Mouse (Mus musculus) embryonic fibroblast, embryonic 13.5 days (primary cell): ENCODE data around the gene Poc1a. TPM values are rescaled to one million over a fixed set of nuclear protein-coding genes. Genes with fewer than 3 reads are reported as not detected.

Experiments
- H3K27ac ChIP-seq: 2 replicates; pipeline ENCODE4 v1.5.1; 2012; ENCODE audit warnings: low read length, control low read depth, inconsistent platforms; ENCODE audit not compliant: insufficient read depth
- H3K4me1 ChIP-seq: 2 replicates; pipeline ENCODE4 v1.6.1; 2011; ENCODE audit warnings: low read length; ENCODE audit not compliant: control insufficient read depth, insufficient read depth
- H3K4me3 ChIP-seq: 2 replicates; pipeline ENCODE4 v1.5.1; 2011; ENCODE audit warnings: mild to moderate bottlenecking, control low read depth, low read length; ENCODE audit not compliant: insufficient read depth
- CTCF ChIP-seq: IDR thresholded peaks from 2 replicates; pipeline ENCODE4 v1.5.1; 2011; ENCODE audit warnings: mild to moderate bottlenecking, control low read depth, low read length, moderate library complexity, borderline replicate concordance; ENCODE audit not compliant: insufficient read depth
- POLR2A ChIP-seq: IDR thresholded peaks from 2 replicates; pipeline ENCODE4 v1.6.1; 2011; ENCODE audit warnings: low read depth, mild to moderate bottlenecking, control low read depth, low read length, moderate library complexity
- polyA plus RNA-seq: library from polyadenylated mRNA; stranded (reverse); fragments of >200 nt; gene quantifications from 2 replicates; pipeline ENCODE4 v1.2.4, GENCODE M21; 2011; ENCODE audit warnings: low read depth; ENCODE audit not compliant: missing spikeins, insufficient read length

The Poc1a gene
- polyA plus RNA-seq, 1 experiment = 12.0 TPM

- Histone ChIP-seq H3K4me1 (no peaks in the 10 kb centered on the region), H3K4me3 (no peak overlapping the region), H3K27ac (no peak overlapping the region)
- no peak for TF ChIP-seq POLR2A
- no peak for TF ChIP-seq CTCF
Measured at GRCm38 (mm10) chr9:106274652-106275180, 6.1 kb upstream of the Poc1a start.

GRCm38 (mm10) chr9:106275806-106276205, 5.1 kb upstream of the Poc1a start:
- TF ChIP-seq POLR2A = no peak
- TF ChIP-seq CTCF = no peak
- Histone ChIP-seq H3K4me3 (no peak overlapping the region), H3K4me1 (0 out of 2 replicates have a peak, but pooled peaks cover 3% of the 10 kb centered on the region), H3K27ac (no peak overlapping the region)

- Histone ChIP-seq H3K4me1 (peaks cover 3% of the 10 kb centered on the region; the same call in 1 of the 2 replicates), H3K4me3 (peak overlapping the region; percentile 74), H3K27ac (peak overlapping the region; percentile 81)
- TF ChIP-seq POLR2A (no peak), CTCF (no peak)
Measured at GRCm38 (mm10) chr9:106280386-106280785, 475 bp upstream of the Poc1a start.

- no peak for TF ChIP-seq POLR2A
- TF ChIP-seq CTCF = no peak
- Histone ChIP-seq H3K4me3 (peak overlapping the region; percentile 74; the same call in 1 of the 2 replicates), H3K4me1 (peaks cover 3% of the 10 kb centered on the region; the same call in 1 of the 2 replicates), H3K27ac (no peak overlapping the region)
Measured at GRCm38 (mm10) chr9:106282024-106282423, 1.2 kb downstream of the Poc1a start.

GRCm38 (mm10) chr9:106287165-106287564, 6.3 kb downstream of the Poc1a start:
- TF ChIP-seq CTCF (no peak), POLR2A (no peak)
- no peak overlapping the region for H3K27ac ChIP-seq
- no peaks in the 10 kb centered on the region for H3K4me1 ChIP-seq

GRCm38 (mm10) chr9:106288864-106289263, 8.0 kb downstream of the Poc1a start:
- TF ChIP-seq CTCF = peak; percentile 89
- no peak for TF ChIP-seq POLR2A
- Histone ChIP-seq H3K27ac (no peak overlapping the region), H3K4me3 (no peak overlapping the region), H3K4me1 (no peaks in the 10 kb centered on the region)

More at GRCm38 (mm10) chr9:106287165-106287564, 6.3 kb downstream of the Poc1a start:
- no peak overlapping the region for H3K4me3 ChIP-seq

- Histone ChIP-seq H3K4me3 (no peak overlapping the region), H3K27ac (no peak overlapping the region), H3K4me1 (no peaks in the 10 kb centered on the region)
- TF ChIP-seq CTCF = no peak
- TF ChIP-seq POLR2A = no peak
Measured at GRCm38 (mm10) chr9:106289841-106290240, 9.0 kb downstream of the Poc1a start.

GRCm38 (mm10) chr9:106290636-106291122, 9.8 kb downstream of the Poc1a start:
- Histone ChIP-seq H3K4me1 (no peaks in the 10 kb centered on the region), H3K4me3 (no peak overlapping the region), H3K27ac (no peak overlapping the region)
- TF ChIP-seq POLR2A = no peak
- TF ChIP-seq CTCF = no peak

GRCm38 (mm10) chr9:106293569-106294156, 12.8 kb downstream of the Poc1a start:
- no peak for TF ChIP-seq POLR2A
- no peak for TF ChIP-seq CTCF
- no peak overlapping the region for H3K4me3 ChIP-seq
- H3K4me1 ChIP-seq = no peaks in the 10 kb centered on the region
- no peak overlapping the region for H3K27ac ChIP-seq

- TF ChIP-seq POLR2A (no peak), CTCF (no peak)
- Histone ChIP-seq H3K4me1 (no peaks in the 10 kb centered on the region), H3K27ac (no peak overlapping the region), H3K4me3 (no peak overlapping the region)
Measured at GRCm38 (mm10) chr9:106296637-106297174, 15.8 kb downstream of the Poc1a start.
